Mouse (Mus musculus): Measurements from ENCODE around the gene Cpox. TPM values are rescaled to one million over a fixed set of nuclear protein-coding genes. Genes with fewer than 3 reads are reported as not detected.

Gene Cpox
- total and polyA plus RNA-seq, 3 experiments, result 266 to 1,587 (median 297) TPM

GRCm38 (mm10) chr16:58707276-58707905, 37.3 kb downstream of the Cpox start:
- DNase-seq (ENCODE audit: low spot score) (no peak), ATAC-seq (ENCODE audit: extremely low read depth, insufficient number of reproducible peaks, low FRiP score, poor library complexity, severe bottlenecking) (no peak)
- no peak for TF ChIP-seq GATA2 (IDR thresholded peaks at IDR 0.05; ENCODE audit: borderline replicate concordance, low read depth, low read length)
- TF ChIP-seq TAL1 (conservative IDR thresholded peaks at IDR 0.05; ENCODE audit: low read depth, low read length), result no peak
- TF ChIP-seq POLR2AphosphoS5 (IDR thresholded peaks at IDR 0.05; ENCODE audit: insufficient replicate concordance, low read depth, low read length), result no peak
- no peak for TF ChIP-seq CTCF (IDR thresholded peaks at IDR 0.05; ENCODE audit: low read depth, low read length)
- TF ChIP-seq GATA1 (IDR thresholded peaks at IDR 0.05; ENCODE audit: borderline replicate concordance, low read length), result no peak
- Histone ChIP-seq H3K4me3 (ENCODE audit: low read depth, low read length) (no peak overlapping the region), H3K4me1 (ENCODE audit: insufficient read depth, low read depth, low read length) (peaks cover 12% of the 10 kb centered on the region), H3K36me3 (replicated peaks) (no peaks in the 10 kb centered on the region), H3K9me3 (replicated peaks) (no peaks in the 10 kb centered on the region), H3K27me3 (ENCODE audit: insufficient read depth, low read length) (0 out of 2 replicates have a peak, but pooled peaks cover 2% of the 10 kb centered on the region)

- no peak for ATAC-seq (ENCODE audit: extremely low read depth, insufficient number of reproducible peaks, low FRiP score, poor library complexity, severe bottlenecking)
Measured at GRCm38 (mm10) chr16:58708601-58709475, 38.7 kb downstream of the Cpox start.

GRCm38 (mm10) chr16:58709536-58709935, 39.4 kb downstream of the Cpox start:
- peaks cover 13% of the 10 kb centered on the region for H3K4me1 ChIP-seq (ENCODE audit: insufficient read depth, low read depth, low read length)
- no peaks in the 10 kb centered on the region for H3K9me3 ChIP-seq (replicated peaks)
- no peak for ATAC-seq (ENCODE audit: extremely low read depth, insufficient number of reproducible peaks, low FRiP score, poor library complexity, severe bottlenecking)

More at GRCm38 (mm10) chr16:58708601-58709475, 38.7 kb downstream of the Cpox start:
- H3K36me3 ChIP-seq (replicated peaks), result no peaks in the 10 kb centered on the region
- DNase-seq (ENCODE audit: low spot score), result no peak
- H3K4me1 ChIP-seq (ENCODE audit: insufficient read depth, low read depth, low read length), result peaks cover 13% of the 10 kb centered on the region
- H3K4me3 ChIP-seq (ENCODE audit: low read depth, low read length), result no peak overlapping the region
- no peaks in the 10 kb centered on the region for H3K9me3 ChIP-seq (replicated peaks)
- TF ChIP-seq POLR2AphosphoS5 (IDR thresholded peaks at IDR 0.05; ENCODE audit: insufficient replicate concordance, low read depth, low read length) (no peak), GATA1 (IDR thresholded peaks at IDR 0.05; ENCODE audit: borderline replicate concordance, low read length) (no peak), GATA2 (IDR thresholded peaks at IDR 0.05; ENCODE audit: borderline replicate concordance, low read depth, low read length) (no peak), TAL1 (conservative IDR thresholded peaks at IDR 0.05; ENCODE audit: low read depth, low read length) (no peak), CTCF (IDR thresholded peaks at IDR 0.05; ENCODE audit: low read depth, low read length) (no peak)
- no peaks in the 10 kb centered on the region for H3K27me3 ChIP-seq (ENCODE audit: insufficient read depth, low read length)

GRCm38 (mm10) chr16:58712221-58712620, 42.1 kb downstream of the Cpox start:
- no peak for ATAC-seq (ENCODE audit: extremely low read depth, insufficient number of reproducible peaks, low FRiP score, poor library complexity, severe bottlenecking)
- Histone ChIP-seq H3K4me3 (ENCODE audit: low read depth, low read length) (no peak overlapping the region; the same call in 1 of the 2 replicates), H3K9me3 (replicated peaks) (no peaks in the 10 kb centered on the region), H3K27me3 (ENCODE audit: insufficient read depth, low read length) (no peaks in the 10 kb centered on the region; the same call in 1 of the 2 replicates), H3K4me1 (ENCODE audit: insufficient read depth, low read depth, low read length) (peaks cover 13% of the 10 kb centered on the region), H3K36me3 (replicated peaks) (no peaks in the 10 kb centered on the region)
- TF ChIP-seq GATA1 (IDR thresholded peaks at IDR 0.05; ENCODE audit: borderline replicate concordance, low read length) (no peak), TAL1 (conservative IDR thresholded peaks at IDR 0.05; ENCODE audit: low read depth, low read length) (no peak)
- no peak for DNase-seq (ENCODE audit: low spot score)

More at GRCm38 (mm10) chr16:58709536-58709935, 39.4 kb downstream of the Cpox start:
- Histone ChIP-seq H3K27me3 (ENCODE audit: insufficient read depth, low read length) (no peaks in the 10 kb centered on the region), H3K4me3 (ENCODE audit: low read depth, low read length) (no peak overlapping the region), H3K36me3 (replicated peaks) (no peaks in the 10 kb centered on the region)
- DNase-seq (ENCODE audit: low spot score), result no peak
- TF ChIP-seq TAL1 (conservative IDR thresholded peaks at IDR 0.05; ENCODE audit: low read depth, low read length), result no peak
- TF ChIP-seq GATA1 (IDR thresholded peaks at IDR 0.05; ENCODE audit: borderline replicate concordance, low read length), result no peak
- TF ChIP-seq POLR2AphosphoS5 (IDR thresholded peaks at IDR 0.05; ENCODE audit: insufficient replicate concordance, low read depth, low read length), result no peak
- TF ChIP-seq GATA2 (IDR thresholded peaks at IDR 0.05; ENCODE audit: borderline replicate concordance, low read depth, low read length), result no peak
- no peak for TF ChIP-seq CTCF (IDR thresholded peaks at IDR 0.05; ENCODE audit: low read depth, low read length)

GRCm38 (mm10) chr16:58713128-58713527, 43.0 kb downstream of the Cpox start:
- no peak overlapping the region for H3K4me3 ChIP-seq (ENCODE audit: low read depth, low read length)
- no peak for ATAC-seq (ENCODE audit: extremely low read depth, insufficient number of reproducible peaks, low FRiP score, poor library complexity, severe bottlenecking)
- peaks cover 12% of the 10 kb centered on the region; the same call in 1 of the 2 replicates for H3K4me1 ChIP-seq (ENCODE audit: insufficient read depth, low read depth, low read length)
- TF ChIP-seq TAL1 (conservative IDR thresholded peaks at IDR 0.05; ENCODE audit: low read depth, low read length) (no peak), GATA2 (IDR thresholded peaks at IDR 0.05; ENCODE audit: borderline replicate concordance, low read depth, low read length) (no peak), POLR2AphosphoS5 (IDR thresholded peaks at IDR 0.05; ENCODE audit: insufficient replicate concordance, low read depth, low read length) (no peak), CTCF (IDR thresholded peaks at IDR 0.05; ENCODE audit: low read depth, low read length) (no peak), GATA1 (IDR thresholded peaks at IDR 0.05; ENCODE audit: borderline replicate concordance, low read length) (no peak)
- H3K27me3 ChIP-seq (ENCODE audit: insufficient read depth, low read length), result no peaks in the 10 kb centered on the region; the same call in 1 of the 2 replicates
- no peaks in the 10 kb centered on the region for H3K36me3 ChIP-seq (replicated peaks)
- DNase-seq (ENCODE audit: low spot score), result no peak
- no peaks in the 10 kb centered on the region for H3K9me3 ChIP-seq (replicated peaks)

- Histone ChIP-seq H3K27me3 (ENCODE audit: insufficient read depth, low read length) (peaks cover 3% of the 10 kb centered on the region; the same call in 1 of the 2 replicates), H3K4me1 (ENCODE audit: insufficient read depth, low read depth, low read length) (peaks cover 5% of the 10 kb centered on the region; the same call in 1 of the 2 replicates), H3K9me3 (replicated peaks) (no peaks in the 10 kb centered on the region), H3K4me3 (ENCODE audit: low read depth, low read length) (no peak overlapping the region), H3K36me3 (replicated peaks) (no peaks in the 10 kb centered on the region)
- ATAC-seq (ENCODE audit: extremely low read depth, insufficient number of reproducible peaks, low FRiP score, poor library complexity, severe bottlenecking), result no peak
- TF ChIP-seq GATA1 (IDR thresholded peaks at IDR 0.05; ENCODE audit: borderline replicate concordance, low read length) (no peak), GATA2 (IDR thresholded peaks at IDR 0.05; ENCODE audit: borderline replicate concordance, low read depth, low read length) (no peak), POLR2AphosphoS5 (IDR thresholded peaks at IDR 0.05; ENCODE audit: insufficient replicate concordance, low read depth, low read length) (no peak), TAL1 (conservative IDR thresholded peaks at IDR 0.05; ENCODE audit: low read depth, low read length) (no peak), CTCF (IDR thresholded peaks at IDR 0.05; ENCODE audit: low read depth, low read length) (no peak)
- DNase-seq (ENCODE audit: low spot score), result no peak
Measured at GRCm38 (mm10) chr16:58715018-58715417, 44.9 kb downstream of the Cpox start.
